Mouse (Mus musculus): ENCODE data around the gene Ankrd63.

- TF ChIP-seq POLR2A (IDR thresholded peaks at IDR 0.05; ENCODE audit: extremely low read depth, insufficient read depth, low read length) (no peak), CTCF (IDR thresholded peaks at IDR 0.05; ENCODE audit: low read depth, low read length) (no peak)
Measured at GRCm38 (mm10) chr2:118733341-118733740, 29.6 kb upstream of the Ankrd63 start.
